12 mouse cellular contexts compared by ENCODE assay signal in genomic region chr16:77093526-77093925, GRCm38 (mm10).
DNase-seq lines count a peak whose midpoint lies in the region; ATAC-seq and TF ChIP-seq lines count a peak whose summit lies in the region.
"Had no signal": no experiment of that assay in that cellular context is flagged by ENCODE, and none has a peak within 500 bp of the region (broad histone marks: within the 10 kb centered on the region; RNA-seq: fewer than 3 reads in every experiment).

No protein-coding gene starts in this region.

- DNase-seq in kidney, adult 2 months = peak; percentile 7
- DNase-seq in kidney, adult 18-20 months = no peak
- peak; percentile 32 for DNase-seq in fibroblast of lung, adult 2 months (ENCODE audit: low read depth)
- DNase-seq in gastrocnemius, postnatal 14 days = peak; percentile 62
- no peak for DNase-seq in embryo, embryonic 10 days (ENCODE audit: low spot score)
- no peak for DNase-seq in right cerebral cortex, postnatal 10 days (ENCODE audit: low spot score in 2 of 2)

- no peak overlapping the region for H3K4me2 ChIP-seq in lung, embryonic 16.5 days (ENCODE audit: low read depth, low read length)
- H3K4me2 ChIP-seq: heart, embryonic 15.5 days had no signal

- H3K27me3 ChIP-seq in kidney, adult 2 months (replicated peaks; ENCODE audit: control insufficient read depth, insufficient read depth, low read length) = no peaks in the 10 kb centered on the region
- H3K27me3 ChIP-seq in lung, embryonic 16.5 days (ENCODE audit: control insufficient read depth, insufficient read depth, low read depth, low read length) = no peaks in the 10 kb centered on the region
- H3K27me3 ChIP-seq: heart, embryonic 15.5 days had no signal

- TF ChIP-seq POLR2A in kidney, adult 2 months (IDR thresholded peaks at IDR 0.05; ENCODE audit: low read depth, low read length) = no peak

- ATAC-seq in lung, embryonic 16.5 days (ENCODE audit: low read depth) = peak; percentile 96
- no peak for ATAC-seq in erythroid progenitor cell, adult 5-6 weeks (replicated peaks; ENCODE audit: low FRiP score, poor library complexity, severe bottlenecking)

- H3K27ac ChIP-seq in kidney, adult 2 months (ENCODE audit: insufficient read depth, low read depth, low read length) = no peak overlapping the region
- H3K27ac ChIP-seq in lung, embryonic 16.5 days (ENCODE audit: low read length) = peak overlapping the region; percentile 17; the same call in 1 of the 2 replicates
- H3K27ac ChIP-seq: forebrain, embryonic 10.5 days; heart, embryonic 15.5 days; layer of hippocampus, adult 2 months; limb, embryonic 10.5 days had no signal

- no peak for TF ChIP-seq CTCF in kidney, adult 2 months (conservative IDR thresholded peaks at IDR 0.05; ENCODE audit: insufficient read depth, insufficient read length, low read depth, low read length)

- no peak overlapping the region for H3K4me3 ChIP-seq in kidney, adult 2 months (ENCODE audit: insufficient read depth, low read depth, low read length)
- no peak overlapping the region for H3K4me3 ChIP-seq in lung, embryonic 16.5 days (ENCODE audit: low read length)
- H3K4me3 ChIP-seq: forebrain, embryonic 10.5 days; heart, embryonic 15.5 days; layer of hippocampus, adult 2 months; limb, embryonic 10.5 days had no signal

- H3K9ac ChIP-seq in lung, embryonic 16.5 days (ENCODE audit: low read length) = no peak overlapping the region
- H3K9ac ChIP-seq: heart, embryonic 15.5 days had no signal

- WGBS in kidney, adult 2 months = 77% methylated on average over 9 of the region's 9 CpGs
- WGBS in lung, embryonic 16.5 days = 55% methylated on average over 9 of the region's 9 CpGs

- H3K9me3 ChIP-seq in lung, embryonic 16.5 days (ENCODE audit: control insufficient read depth, low read length) = no peaks in the 10 kb centered on the region
- H3K9me3 ChIP-seq: forebrain, embryonic 10.5 days; heart, embryonic 15.5 days; limb, embryonic 10.5 days had no signal

- no peaks in the 10 kb centered on the region for H3K4me1 ChIP-seq in kidney, adult 2 months (ENCODE audit: control insufficient read depth, insufficient read depth, low read length)
- no peaks in the 10 kb centered on the region for H3K4me1 ChIP-seq in lung, embryonic 16.5 days (replicated peaks; ENCODE audit: control insufficient read depth, insufficient read depth, low read length)
- H3K4me1 ChIP-seq: forebrain, embryonic 10.5 days; heart, embryonic 15.5 days; limb, embryonic 10.5 days had no signal

- H3K36me3 ChIP-seq in kidney, adult 2 months (ENCODE audit: control insufficient read depth, insufficient read depth, low read length) = peaks cover 5% of the 10 kb centered on the region
- H3K36me3 ChIP-seq in lung, embryonic 16.5 days (ENCODE audit: control insufficient read depth, insufficient read depth, low read length) = 0 out of 2 replicates have a peak, but pooled peaks cover 6% of the 10 kb centered on the region

- intact Hi-C loops in gastrocnemius, postnatal 14 days (cut with DNase I; ENCODE audit: low total_unique reads) = no loop called here

Comparison
In these comparisons a context has a peak if more than half of its experiments do, and no peak if none do; other contexts are left out.
1. DNase-seq: peak in kidney, adult 2 months (single experiment), fibroblast of lung, adult 2 months (single experiment) and gastrocnemius, postnatal 14 days (single experiment); none in kidney, adult 18-20 months (single experiment), embryo, embryonic 10 days (single experiment) and right cerebral cortex, postnatal 10 days (0 of 2).